In genomic region chr14:25311475-25311874, GRCm38 (mm10) we compare ENCODE assay signal across 11 mouse cellular contexts.
A peak's percentile ranks its signal among the peaks of the same experiment; 100 is the strongest.
DNase-seq lines count a peak whose midpoint lies in the region; ATAC-seq and TF ChIP-seq lines count a peak whose summit lies in the region.
"Had no signal": no experiment of that assay in that cellular context is flagged by ENCODE, and none has a peak within 500 bp of the region (broad histone marks: within the 10 kb centered on the region; RNA-seq: fewer than 3 reads in every experiment).

No protein-coding gene starts in this region.

- intact Hi-C loops in heart, adult 2 months (cut with DNase I): loop anchor here (2.0 kb wide), 1 partner anchor 59 kb away; no protein-coding TSS in a partner anchor
- intact Hi-C loops in left cerebral cortex, postnatal 25 days (cut with DNase I): no loop called here

- no peak overlapping the region for H3K4me2 ChIP-seq in heart, embryonic 11.5 days
- no peak overlapping the region for H3K4me2 ChIP-seq in lung, embryonic 14.5 days
- H3K4me2 ChIP-seq: forebrain, embryonic 12.5 days had no signal

- no peak for TF ChIP-seq EP300 in heart, adult 2 months (IDR thresholded peaks at IDR 0.05; ENCODE audit: insufficient read depth, low read depth, low read length)

- no peak for TF ChIP-seq POLR2A in heart, adult 2 months (IDR thresholded peaks at IDR 0.05; ENCODE audit: insufficient read depth, low read depth, low read length)

- TF ChIP-seq CTCF in heart, adult 2 months (IDR thresholded peaks at IDR 0.05): no peak
- no peak for TF ChIP-seq CTCF in lung, embryonic 14.5 days (IDR thresholded peaks at IDR 0.05; ENCODE audit: low read depth)

- H3K9me3 ChIP-seq in heart, embryonic 11.5 days (replicated peaks; ENCODE audit: control insufficient read depth, low read length): no peaks in the 10 kb centered on the region
- H3K9me3 ChIP-seq in lung, embryonic 14.5 days (ENCODE audit: low read depth, low read length): no peaks in the 10 kb centered on the region
- H3K9me3 ChIP-seq: forebrain, embryonic 12.5 days had no signal

- ATAC-seq in heart, embryonic 11.5 days (replicated peaks; ENCODE audit: insufficient number of reproducible peaks, low FRiP score, low TSS enrichment): no peak
- ATAC-seq in lung, embryonic 14.5 days (ENCODE audit: insufficient read depth): no peak

- no peaks in the 10 kb centered on the region; the same call in 1 of the 2 replicates for H3K27me3 ChIP-seq in heart, embryonic 11.5 days (ENCODE audit: control insufficient read depth, insufficient read depth, low read length)
- no peaks in the 10 kb centered on the region for H3K27me3 ChIP-seq in heart, adult 2 months (ENCODE audit: control insufficient read depth, insufficient read depth, low read length)
- H3K27me3 ChIP-seq in lung, embryonic 14.5 days (ENCODE audit: insufficient read depth, low read length): no peaks in the 10 kb centered on the region

- peaks cover 27% of the 10 kb centered on the region for H3K4me1 ChIP-seq in heart, embryonic 11.5 days (ENCODE audit: control insufficient read depth, insufficient read depth, low read length)
- H3K4me1 ChIP-seq in heart, adult 2 months (ENCODE audit: control insufficient read depth, insufficient read depth, low read length): peaks cover 10% of the 10 kb centered on the region
- peaks cover 7% of the 10 kb centered on the region for H3K4me1 ChIP-seq in lung, embryonic 14.5 days (ENCODE audit: insufficient read depth)

- H3K27ac ChIP-seq in heart, embryonic 11.5 days (ENCODE audit: low read depth, low read length): peak overlapping the region; percentile 79
- no peak overlapping the region for H3K27ac ChIP-seq in heart, adult 2 months
- H3K27ac ChIP-seq in lung, embryonic 14.5 days (ENCODE audit: low read depth): peak overlapping the region; percentile 56

- no peak overlapping the region for H3K4me3 ChIP-seq in heart, embryonic 11.5 days (ENCODE audit: low read depth, low read length)
- no peak overlapping the region for H3K4me3 ChIP-seq in heart, adult 2 months
- no peak overlapping the region for H3K4me3 ChIP-seq in lung, embryonic 14.5 days (ENCODE audit: low read depth, low read length)
- H3K4me3 ChIP-seq: forebrain, embryonic 12.5 days had no signal

- H3K79me2 ChIP-seq in heart, adult 2 months (replicated peaks; ENCODE audit: control insufficient read depth, insufficient read depth, low read length): no peaks in the 10 kb centered on the region

- H3K36me3 ChIP-seq in heart, embryonic 11.5 days (ENCODE audit: control insufficient read depth, insufficient read depth, low read length): no peaks in the 10 kb centered on the region
- no peaks in the 10 kb centered on the region for H3K36me3 ChIP-seq in heart, adult 2 months (ENCODE audit: control insufficient read depth, insufficient read depth, low read length)
- H3K36me3 ChIP-seq in lung, embryonic 14.5 days (ENCODE audit: insufficient read depth): no peaks in the 10 kb centered on the region
- H3K36me3 ChIP-seq: forebrain, embryonic 12.5 days had no signal

- 27% methylated on average over 3 of the region's 3 CpGs for WGBS in heart, embryonic 11.5 days (ENCODE audit: insufficient replicate concordance)
- WGBS in heart, adult 2 months: 49% methylated on average over 3 of the region's 3 CpGs
- 32% methylated on average over 3 of the region's 3 CpGs for WGBS in lung, embryonic 14.5 days

- no peak for DNase-seq in heart, adult 2 months
- peak; percentile 81 for DNase-seq in lung, embryonic 14.5 days
- no peak for DNase-seq in lung, postnatal 14 days
- peak; percentile 48 for DNase-seq in NIH3T3 (ENCODE audit: low read depth)
- DNase-seq in heart, postnatal 4 days: peak; percentile 86
- no peak for DNase-seq in layer of hippocampus, postnatal 36 days
- DNase-seq in left cerebral cortex, postnatal 25 days (ENCODE audit: low spot score in 2 of 2): no peak
- DNase-seq: gastrocnemius, postnatal 25 days; thymus, postnatal 14 days had no signal

- H3K9ac ChIP-seq in heart, embryonic 11.5 days (ENCODE audit: low read depth, low read length): no peak overlapping the region
- no peak overlapping the region for H3K9ac ChIP-seq in heart, adult 2 months (ENCODE audit: low read depth, low read length)
- H3K9ac ChIP-seq in lung, embryonic 14.5 days: no peak overlapping the region
- H3K9ac ChIP-seq: forebrain, embryonic 12.5 days had no signal

Comparison
In these comparisons a context has a peak if more than half of its experiments do, and no peak if none do; other contexts are left out.
1. DNase-seq: peak in lung, embryonic 14.5 days (single experiment), NIH3T3 (single experiment) and heart, postnatal 4 days (single experiment); none in heart, adult 2 months (0 of 2), lung, postnatal 14 days (single experiment), layer of hippocampus, postnatal 36 days (0 of 2) and left cerebral cortex, postnatal 25 days (0 of 2).